Mouse (Mus musculus): ENCODE measurements around the gene Arl15. TPM values are rescaled to one million over a fixed set of nuclear protein-coding genes. Genes with fewer than 3 reads are reported as not detected.

Gene Arl15
- total and polyA plus RNA-seq, 3 experiments: 3.2 to 9.6 (median 9.1) TPM

- H3K27ac ChIP-seq: peak overlapping the region; percentile 5; the same call in 1 of the 2 replicates
- intact Hi-C loops (cut with DNase I): no loop called here
- H3K27me3 ChIP-seq (ENCODE audit: control insufficient read depth, insufficient read depth, low read length): no peaks in the 10 kb centered on the region
- TF ChIP-seq POLR2A (IDR thresholded peaks at IDR 0.05; ENCODE audit: insufficient read depth, low read depth, low read length): no peak
- no peak for TF ChIP-seq EP300 (IDR thresholded peaks at IDR 0.05; ENCODE audit: insufficient read depth, low read depth, low read length)
- no peak for TF ChIP-seq CTCF (IDR thresholded peaks at IDR 0.05)
- no peak overlapping the region for H3K4me3 ChIP-seq
- no peaks in the 10 kb centered on the region for H3K79me2 ChIP-seq (replicated peaks; ENCODE audit: control insufficient read depth, insufficient read depth, low read length)
- H3K4me1 ChIP-seq (ENCODE audit: control insufficient read depth, insufficient read depth, low read length): peaks cover 4% of the 10 kb centered on the region
- 68% methylated on average over 6 of the region's 6 CpGs for WGBS
- peak; percentile 30 for DNase-seq
- H3K36me3 ChIP-seq (ENCODE audit: control insufficient read depth, insufficient read depth, low read length): peaks cover 2% of the 10 kb centered on the region; the same call in 1 of the 2 replicates
- H3K9ac ChIP-seq (ENCODE audit: low read depth, low read length): no peak overlapping the region
Observed at GRCm38 (mm10) chr13:113950131-113950530, 155.8 kb downstream of the Arl15 start.

GRCm38 (mm10) chr13:113957438-113957837 is 163.1 kb downstream of the Arl15 start:
- 87% methylated on average over 4 of the region's 4 CpGs for WGBS
- no peaks in the 10 kb centered on the region for H3K4me1 ChIP-seq (ENCODE audit: control insufficient read depth, insufficient read depth, low read length)
- no peak overlapping the region for H3K27ac ChIP-seq
- H3K36me3 ChIP-seq (ENCODE audit: control insufficient read depth, insufficient read depth, low read length): no peaks in the 10 kb centered on the region
- intact Hi-C loops (cut with DNase I): no loop called here
- H3K4me3 ChIP-seq: no peak overlapping the region
- no peak for TF ChIP-seq EP300 (IDR thresholded peaks at IDR 0.05; ENCODE audit: insufficient read depth, low read depth, low read length)
- peaks cover 2% of the 10 kb centered on the region; the same call in 1 of the 2 replicates for H3K79me2 ChIP-seq (replicated peaks; ENCODE audit: control insufficient read depth, insufficient read depth, low read length)
- H3K27me3 ChIP-seq (ENCODE audit: control insufficient read depth, insufficient read depth, low read length): no peaks in the 10 kb centered on the region
- DNase-seq: no peak
- H3K9ac ChIP-seq (ENCODE audit: low read depth, low read length): no peak overlapping the region

GRCm38 (mm10) chr13:113964945-113965344 is 170.6 kb downstream of the Arl15 start:
- intact Hi-C loops (cut with DNase I): no loop called here
- TF ChIP-seq POLR2A (IDR thresholded peaks at IDR 0.05; ENCODE audit: insufficient read depth, low read depth, low read length): no peak
- no peak for TF ChIP-seq EP300 (IDR thresholded peaks at IDR 0.05; ENCODE audit: insufficient read depth, low read depth, low read length)
- TF ChIP-seq CTCF (IDR thresholded peaks at IDR 0.05): no peak
- Histone ChIP-seq H3K79me2 (replicated peaks; ENCODE audit: control insufficient read depth, insufficient read depth, low read length) (peaks cover 2% of the 10 kb centered on the region; the same call in 1 of the 2 replicates), H3K4me1 (ENCODE audit: control insufficient read depth, insufficient read depth, low read length) (no peaks in the 10 kb centered on the region), H3K9ac (ENCODE audit: low read depth, low read length) (no peak overlapping the region), H3K4me3 (no peak overlapping the region), H3K27ac (no peak overlapping the region), H3K36me3 (ENCODE audit: control insufficient read depth, insufficient read depth, low read length) (no peaks in the 10 kb centered on the region), H3K27me3 (ENCODE audit: control insufficient read depth, insufficient read depth, low read length) (no peaks in the 10 kb centered on the region)
- 92% methylated on average over 9 of the region's 9 CpGs for WGBS
- DNase-seq: no peak

- 38% methylated on average over 5 of the region's 5 CpGs for WGBS
- H3K27ac ChIP-seq: no peak overlapping the region
Observed at GRCm38 (mm10) chr13:113970706-113971105, 176.4 kb downstream of the Arl15 start.

GRCm38 (mm10) chr13:113972401-113972800 is 178.1 kb downstream of the Arl15 start:
- Histone ChIP-seq H3K79me2 (replicated peaks; ENCODE audit: control insufficient read depth, insufficient read depth, low read length) (0 out of 2 replicates have a peak, but pooled peaks cover 1% of the 10 kb centered on the region), H3K4me1 (ENCODE audit: control insufficient read depth, insufficient read depth, low read length) (peaks cover 1% of the 10 kb centered on the region; the same call in 1 of the 2 replicates), H3K27ac (no peak overlapping the region), H3K9ac (ENCODE audit: low read depth, low read length) (no peak overlapping the region), H3K36me3 (ENCODE audit: control insufficient read depth, insufficient read depth, low read length) (no peaks in the 10 kb centered on the region), H3K4me3 (no peak overlapping the region), H3K27me3 (ENCODE audit: control insufficient read depth, insufficient read depth, low read length) (no peaks in the 10 kb centered on the region)
- intact Hi-C loops (cut with DNase I): loop anchor here (5.0 kb wide), 1 partner anchor 40 kb away; no protein-coding TSS in a partner anchor
- 84% methylated on average over 7 of the region's 7 CpGs for WGBS
- no peak for TF ChIP-seq POLR2A (IDR thresholded peaks at IDR 0.05; ENCODE audit: insufficient read depth, low read depth, low read length)
- TF ChIP-seq CTCF (IDR thresholded peaks at IDR 0.05): no peak
- TF ChIP-seq EP300 (IDR thresholded peaks at IDR 0.05; ENCODE audit: insufficient read depth, low read depth, low read length): no peak
- DNase-seq: no peak

More at GRCm38 (mm10) chr13:113970706-113971105, 176.4 kb downstream of the Arl15 start:
- no peaks in the 10 kb centered on the region for H3K36me3 ChIP-seq (ENCODE audit: control insufficient read depth, insufficient read depth, low read length)
- DNase-seq: peak in 1 of 2 experiments; percentile 23
- TF ChIP-seq POLR2A (IDR thresholded peaks at IDR 0.05; ENCODE audit: insufficient read depth, low read depth, low read length): no peak
- no peak overlapping the region for H3K4me3 ChIP-seq
- no peaks in the 10 kb centered on the region for H3K27me3 ChIP-seq (ENCODE audit: control insufficient read depth, insufficient read depth, low read length)
- 0 out of 2 replicates have a peak, but pooled peaks cover 1% of the 10 kb centered on the region for H3K79me2 ChIP-seq (replicated peaks; ENCODE audit: control insufficient read depth, insufficient read depth, low read length)
- intact Hi-C loops (cut with DNase I): loop anchor here (5.0 kb wide), 1 partner anchor 38 kb away; no protein-coding TSS in a partner anchor
- no peak overlapping the region for H3K9ac ChIP-seq (ENCODE audit: low read depth, low read length)
- H3K4me1 ChIP-seq (ENCODE audit: control insufficient read depth, insufficient read depth, low read length): peaks cover 1% of the 10 kb centered on the region; the same call in 1 of the 2 replicates

- Histone ChIP-seq H3K27me3 (ENCODE audit: control insufficient read depth, insufficient read depth, low read length) (no peaks in the 10 kb centered on the region), H3K4me1 (ENCODE audit: control insufficient read depth, insufficient read depth, low read length) (peaks cover 1% of the 10 kb centered on the region; the same call in 1 of the 2 replicates), H3K79me2 (replicated peaks; ENCODE audit: control insufficient read depth, insufficient read depth, low read length) (0 out of 2 replicates have a peak, but pooled peaks cover 1% of the 10 kb centered on the region), H3K27ac (no peak overlapping the region), H3K4me3 (no peak overlapping the region), H3K36me3 (ENCODE audit: control insufficient read depth, insufficient read depth, low read length) (no peaks in the 10 kb centered on the region), H3K9ac (ENCODE audit: low read depth, low read length) (no peak overlapping the region)
- no peak for DNase-seq
- intact Hi-C loops (cut with DNase I): loop anchor here (5.0 kb wide), 1 partner anchor 43 kb away; no protein-coding TSS in a partner anchor
- 95% methylated on average over 1 of the region's 1 CpGs for WGBS
- TF ChIP-seq POLR2A (IDR thresholded peaks at IDR 0.05; ENCODE audit: insufficient read depth, low read depth, low read length): no peak
- TF ChIP-seq EP300 (IDR thresholded peaks at IDR 0.05; ENCODE audit: insufficient read depth, low read depth, low read length): no peak
- TF ChIP-seq CTCF (IDR thresholded peaks at IDR 0.05): no peak
Observed at GRCm38 (mm10) chr13:113974866-113975265, 180.6 kb downstream of the Arl15 start.

Measured in heart, adult 2 months (tissue).